Mouse (Mus musculus) C2C12 (cell line): ENCODE data around the gene Wdr77.

Source experiments
- CTCF ChIP-seq: IDR thresholded peaks from one replicate; pipeline ENCODE4 v1.5.1; 2011; ENCODE audit not compliant: control insufficient read depth, insufficient read depth, insufficient read length
- MAX ChIP-seq: IDR thresholded peaks from one replicate; pipeline ENCODE4 v1.6.1; 2011; ENCODE audit warnings: mild to moderate bottlenecking, control low read depth

DNA sequence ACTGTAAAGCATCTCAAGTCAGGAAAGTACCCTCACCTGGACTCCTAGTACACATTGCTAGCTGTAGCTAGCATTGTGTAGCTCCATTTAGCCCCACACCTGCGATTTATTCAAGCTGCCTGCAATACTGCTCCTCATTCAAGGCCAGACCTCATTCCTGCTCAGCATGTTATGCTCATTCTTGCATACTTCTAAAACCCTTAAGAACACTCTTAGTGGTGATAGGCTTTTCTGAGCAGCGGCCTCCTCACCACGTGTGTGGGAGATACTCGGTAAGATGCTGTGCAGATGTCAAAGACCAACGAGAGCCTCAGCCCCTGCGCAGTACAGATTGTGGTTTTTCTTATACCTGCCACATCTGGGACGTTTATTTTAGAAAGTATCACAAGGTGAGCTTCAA, 29.3 kb upstream of the Wdr77 start:
- TF ChIP-seq CTCF, result no peak
- TF ChIP-seq MAX, result no peak
